Mouse (Mus musculus) large intestine, adult 2 months (tissue): ENCODE results near the gene Iqschfp. TPM values are rescaled to one million over a fixed set of nuclear protein-coding genes. Genes with fewer than 3 reads are reported as not detected.

Source experiments
- DNase-seq: peaks from one replicate; pipeline ENCODE4 v3.0.0-alpha.2; 2012; ENCODE audit warnings: low read depth, low spot score
- WGBS: fragments of 180-500 bp; shearing (Covaris S2); methylation state at CpG from one replicate; pipeline ENCODE4 v1.1.7; 2018; 5-methylcytosine and 5-hydroxymethylcytosine counted together
- polyA plus RNA-seq: library from polyadenylated mRNA; depleted of rRNA; stranded (reverse); fragments of >200 nt; gene quantifications from 2 replicates; pipeline ENCODE4 v1.2.3, GENCODE M21; 2012

Gene Iqschfp
- polyA plus RNA-seq, 1 experiment: not detected

DNA sequence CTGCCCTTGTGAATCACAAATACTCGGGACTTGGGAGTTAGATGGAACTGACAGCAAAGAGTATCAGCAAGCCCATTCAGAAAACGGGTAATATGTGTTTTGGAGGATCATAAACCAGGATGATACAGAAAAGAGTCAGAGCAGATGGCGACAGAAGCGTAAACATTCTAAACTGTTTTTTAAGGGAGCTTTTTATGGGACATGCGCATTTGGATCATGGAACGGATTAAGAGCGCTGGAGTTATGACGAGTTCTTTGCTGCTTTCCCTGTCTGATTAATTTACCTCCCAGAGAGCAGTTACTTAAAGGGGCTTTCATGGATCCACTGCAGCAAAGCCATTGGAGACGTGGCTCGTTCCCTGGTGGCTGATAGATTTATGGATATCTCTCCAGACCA lies 391.6 kb downstream of the Iqschfp start:
- no peak for DNase-seq
- WGBS: 46% methylated on average over 10 of the region's 10 CpGs

DNA sequence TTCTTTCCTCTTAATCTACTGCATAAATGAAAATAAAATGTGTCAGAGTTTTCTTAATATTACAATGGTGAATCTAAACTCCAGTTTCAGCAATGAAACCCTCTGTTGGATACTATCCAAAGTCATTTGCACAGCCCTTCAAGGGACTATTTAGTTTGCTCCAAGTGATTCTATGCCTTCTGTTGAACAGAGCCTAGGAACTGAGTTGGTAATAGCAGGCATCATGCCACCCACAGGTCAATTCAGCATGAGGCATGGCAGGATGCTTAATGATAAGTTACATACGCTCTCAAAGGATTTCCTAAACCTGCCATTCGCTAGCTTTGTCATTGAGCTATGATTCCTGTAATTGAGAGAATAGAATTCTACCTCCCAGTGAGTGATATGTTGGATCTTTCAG lies 392.5 kb downstream of the Iqschfp start:
- 94% methylated on average over 2 of the region's 2 CpGs for WGBS

GRCm38 (mm10) chr3:68296752-68297151 lies 404.7 kb downstream of the Iqschfp start:
- 75% methylated on average over 7 of the region's 7 CpGs for WGBS
- DNase-seq: no peak

More for the DNA sequence above, 392.5 kb downstream of the Iqschfp start:
- DNase-seq: no peak

DNA sequence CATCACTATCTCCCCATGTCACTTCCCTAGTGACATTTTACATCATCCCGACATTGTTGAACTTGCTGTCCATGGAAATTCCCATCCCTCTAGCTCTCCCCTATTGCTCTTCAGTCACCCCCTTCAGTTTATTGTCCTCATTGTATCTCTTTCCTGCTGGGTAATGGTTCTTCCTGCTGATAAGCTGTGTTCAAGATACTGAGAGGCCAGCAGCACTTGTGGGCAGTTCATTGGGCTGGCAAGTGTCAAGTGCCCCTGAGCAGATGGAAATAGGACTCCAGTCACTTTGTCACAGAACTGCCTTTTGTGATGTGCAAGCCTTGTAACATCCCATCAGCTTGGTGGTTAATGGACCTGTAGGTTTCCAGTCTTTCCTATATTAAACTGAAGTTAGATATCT lies 413.6 kb downstream of the Iqschfp start:
- DNase-seq: no peak
- WGBS: 29% methylated on average over 1 of the region's 1 CpGs

- no peak for DNase-seq
- WGBS: 76% methylated on average over 4 of the region's 4 CpGs
Observed at GRCm38 (mm10) chr3:68306726-68307125, 414.7 kb downstream of the Iqschfp start.

GRCm38 (mm10) chr3:68325575-68325974 lies 433.5 kb downstream of the Iqschfp start:
- 81% methylated on average over 6 of the region's 6 CpGs for WGBS
- no peak for DNase-seq

- no peak for DNase-seq
- WGBS: 33% methylated on average over 2 of the region's 2 CpGs
Observed at GRCm38 (mm10) chr3:68332515-68332914, 440.5 kb downstream of the Iqschfp start.

GRCm38 (mm10) chr3:68335501-68335900 lies 443.5 kb downstream of the Iqschfp start:
- 93% methylated on average over 4 of the region's 4 CpGs for WGBS
- no peak for DNase-seq

DNA sequence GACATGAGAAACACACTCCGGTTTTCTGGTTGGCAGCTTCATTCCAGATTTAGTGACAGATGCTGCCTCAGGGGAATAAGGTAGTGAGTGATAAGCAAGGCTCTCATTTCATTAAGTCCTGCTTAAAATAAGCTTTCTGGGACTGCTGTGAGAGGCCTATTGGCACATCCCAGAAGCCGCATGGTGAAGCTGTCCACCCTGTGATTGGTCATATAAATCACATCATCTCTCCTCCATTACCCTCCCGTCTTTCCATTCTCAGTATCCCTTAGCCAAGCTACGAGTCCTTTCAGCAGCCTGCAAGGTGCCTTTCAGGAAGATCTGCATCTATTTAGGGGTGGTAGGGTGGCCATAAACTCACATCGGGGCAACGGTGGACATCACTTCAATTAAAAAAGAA lies 458.6 kb downstream of the Iqschfp start:
- 71% methylated on average over 6 of the region's 6 CpGs for WGBS
- no peak for DNase-seq

DNA sequence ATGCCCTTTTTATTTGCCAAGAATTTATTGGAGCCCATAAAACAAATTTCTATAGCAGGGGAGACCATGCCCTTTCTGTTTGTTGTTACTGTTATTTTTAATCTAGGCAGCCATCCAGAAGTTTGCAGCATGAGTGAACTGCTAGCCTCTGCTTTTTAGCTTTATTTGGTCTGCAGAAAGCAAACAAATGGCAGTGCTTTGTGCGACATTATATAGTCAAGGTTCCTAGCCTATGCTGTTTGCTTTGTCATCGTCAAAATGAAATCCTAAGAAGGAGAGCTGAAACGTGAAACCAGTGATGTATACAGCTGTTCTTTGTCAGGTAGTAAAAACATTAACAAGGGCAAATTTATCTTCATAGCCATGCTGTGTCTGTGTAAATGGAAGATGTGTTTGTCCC lies 459.4 kb downstream of the Iqschfp start:
- 8% methylated on average over 3 of the region's 3 CpGs for WGBS
- DNase-seq: no peak

DNA sequence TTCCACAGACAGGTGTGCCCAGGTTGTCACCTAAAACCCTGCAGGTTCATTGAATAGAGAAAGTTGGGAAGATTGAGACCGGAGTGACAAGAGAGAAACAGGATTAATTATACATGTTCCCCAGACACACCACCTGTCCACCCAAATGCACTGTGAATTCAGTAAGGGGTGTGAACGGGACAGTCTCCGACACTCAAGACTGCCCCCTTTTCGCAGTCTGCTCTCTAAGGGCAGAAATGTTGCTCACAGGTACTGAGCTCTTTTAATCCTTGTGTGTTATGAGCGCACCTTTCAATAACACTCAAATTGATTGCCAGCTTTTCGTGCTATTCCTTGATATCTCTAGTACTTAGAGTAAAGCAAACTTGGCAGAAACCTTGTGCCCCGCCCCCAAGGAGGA lies 460.9 kb downstream of the Iqschfp start:
- DNase-seq: no peak
- 59% methylated on average over 7 of the region's 7 CpGs for WGBS

DNA sequence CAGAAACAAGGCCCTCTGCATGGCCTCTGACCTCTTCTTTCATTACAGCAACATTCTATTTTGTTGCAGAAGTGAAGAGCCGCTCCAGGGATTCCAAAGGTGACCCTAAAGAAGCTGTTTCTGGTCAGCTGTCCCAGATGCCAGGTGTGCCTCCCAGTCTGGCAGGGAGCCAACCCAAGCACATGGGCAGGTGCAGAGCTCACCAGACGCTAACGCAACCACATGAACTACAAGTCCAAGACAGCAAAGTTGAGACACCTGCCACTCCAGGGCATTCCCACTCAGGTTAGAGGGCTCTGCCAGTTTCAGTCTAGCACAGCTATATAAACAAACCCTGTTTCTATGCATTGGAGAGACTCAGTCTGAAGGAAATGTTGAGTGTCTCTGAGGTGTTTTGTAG lies 461.5 kb downstream of the Iqschfp start:
- DNase-seq: peak; percentile 11
- WGBS: 24% methylated on average over 3 of the region's 3 CpGs

GRCm38 (mm10) chr3:68356516-68356915 lies 464.5 kb downstream of the Iqschfp start:
- no peak for DNase-seq
- WGBS: 83% methylated on average over 2 of the region's 2 CpGs

DNA sequence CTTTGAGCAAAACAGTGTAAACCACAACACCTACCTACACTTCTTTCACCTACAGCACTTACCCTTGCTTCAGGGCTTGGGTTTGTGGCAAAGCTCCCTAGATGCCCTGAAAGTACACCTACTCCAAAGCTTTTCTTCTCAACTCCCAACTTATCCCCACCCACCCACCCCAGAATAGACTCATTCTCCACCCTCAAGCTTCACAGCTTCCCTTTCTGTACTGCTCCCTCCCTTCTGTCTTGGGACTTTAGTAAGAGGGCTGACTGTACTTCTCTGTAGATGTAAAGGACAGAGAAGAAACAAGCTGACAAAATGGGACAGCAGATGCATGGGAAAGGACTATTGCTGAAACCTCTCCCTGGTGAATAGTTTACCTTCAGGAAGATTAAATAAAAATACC lies 476.0 kb downstream of the Iqschfp start:
- no peak for DNase-seq

DNA sequence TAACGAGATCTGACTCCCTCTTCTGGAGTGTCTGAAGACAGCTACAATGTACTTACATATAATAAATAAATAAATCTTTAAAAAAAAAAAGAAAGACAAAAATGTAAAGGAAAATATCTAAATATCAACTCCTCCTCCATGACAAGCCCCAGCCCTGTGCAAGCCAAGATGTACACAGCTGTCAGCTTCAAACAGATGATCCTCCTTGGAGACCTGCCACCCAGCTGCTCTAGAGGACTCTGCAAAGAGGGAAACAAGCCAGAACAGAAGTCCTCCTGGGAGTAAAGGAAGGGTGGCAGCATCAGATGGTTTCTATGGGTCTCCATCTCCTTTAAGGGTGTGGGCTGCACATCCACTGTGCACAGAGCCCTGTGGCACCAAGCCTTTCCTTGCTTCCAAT lies 480.9 kb downstream of the Iqschfp start:
- no peak for DNase-seq
- 63% methylated on average over 1 of the region's 1 CpGs for WGBS

GRCm38 (mm10) chr3:68375100-68375508 lies 483.1 kb downstream of the Iqschfp start:
- no peak for DNase-seq
- 6% methylated on average over 10 of the region's 10 CpGs for WGBS

GRCm38 (mm10) chr3:68377452-68378198 lies 485.6 kb downstream of the Iqschfp start:
- no peak for DNase-seq
- 78% methylated on average over 7 of the region's 7 CpGs for WGBS

DNA sequence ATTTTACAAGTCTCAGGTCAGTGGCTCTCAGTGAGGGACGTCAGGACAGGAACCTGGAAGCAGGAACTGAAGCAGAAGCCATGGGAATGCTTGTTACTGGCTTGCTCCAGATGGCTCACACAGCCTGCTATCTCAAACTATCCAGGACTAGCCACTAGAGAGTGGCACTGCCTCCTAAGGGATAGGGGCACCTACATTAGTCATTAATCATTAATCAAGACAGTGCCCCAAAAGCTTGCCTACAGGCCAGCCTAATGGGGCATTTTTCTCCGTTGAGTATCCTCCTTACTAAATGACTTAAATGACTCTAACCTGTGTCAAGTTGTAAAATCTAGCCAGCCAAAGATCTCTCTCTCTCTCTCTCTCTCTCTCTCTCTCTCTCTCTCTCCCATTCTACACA lies 486.8 kb downstream of the Iqschfp start:
- 26% methylated on average over 2 of the region's 2 CpGs for WGBS
- DNase-seq: no peak

DNA sequence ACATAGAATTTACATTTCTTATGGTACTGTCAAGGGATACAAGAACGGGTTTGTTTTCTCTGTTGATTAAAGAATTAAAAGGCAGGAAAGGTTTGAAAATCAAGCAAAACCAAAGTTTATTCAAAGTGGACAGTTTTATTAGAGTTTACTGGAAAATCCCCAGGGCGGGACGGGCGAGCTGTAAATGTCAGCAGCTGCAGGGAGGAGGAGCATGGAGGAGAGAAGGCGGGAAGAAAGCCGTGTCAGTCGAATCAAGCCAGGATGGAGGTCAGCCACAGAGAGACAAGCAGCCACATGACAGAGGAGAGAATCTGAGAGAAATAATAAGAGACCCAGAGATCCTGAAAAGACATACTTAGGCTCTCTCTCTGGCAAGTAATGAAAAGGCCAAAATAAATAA lies 487.2 kb downstream of the Iqschfp start:
- WGBS: 11% methylated on average over 7 of the region's 7 CpGs
- peak; percentile 13 for DNase-seq

DNA sequence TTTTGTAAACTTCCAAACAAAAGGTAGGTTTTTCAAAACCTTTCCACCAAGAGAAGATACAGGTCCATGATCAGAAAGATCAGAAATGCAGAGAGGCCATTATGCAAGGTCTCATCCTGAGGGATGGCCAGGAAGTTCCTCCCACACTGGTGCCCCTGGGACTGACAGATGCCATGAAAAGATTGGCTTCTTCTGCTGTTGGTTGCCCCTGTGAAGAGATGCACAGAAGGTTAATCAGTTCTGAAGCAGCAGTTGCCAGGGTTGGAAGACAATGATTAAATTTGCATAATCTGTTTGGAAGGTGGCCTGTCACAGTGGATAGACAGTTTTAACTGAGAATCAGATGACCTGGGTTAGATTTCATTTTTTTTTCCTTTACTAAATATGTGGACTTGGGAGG lies 491.6 kb downstream of the Iqschfp start:
- DNase-seq: no peak

DNA sequence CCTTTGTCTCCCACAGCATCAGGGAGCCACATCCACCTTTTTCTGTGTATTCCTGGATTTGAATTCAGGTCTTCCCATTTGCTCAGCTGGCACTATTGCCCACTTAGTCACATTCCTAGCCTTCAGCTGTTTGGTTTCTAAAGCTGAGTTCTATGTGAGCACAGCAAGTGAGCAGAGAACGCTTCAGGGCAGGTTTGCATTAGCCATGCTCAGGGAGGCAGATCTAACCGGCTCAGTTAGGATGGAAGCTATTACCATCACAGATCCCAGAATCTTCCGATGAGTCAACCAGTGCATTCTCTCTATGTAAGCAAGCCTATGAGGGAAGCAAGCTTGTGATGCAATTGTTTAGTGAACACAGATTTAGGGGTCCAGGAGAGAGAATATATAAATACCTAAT lies 493.5 kb downstream of the Iqschfp start:
- 75% methylated on average over 3 of the region's 3 CpGs for WGBS
- no peak for DNase-seq

GRCm38 (mm10) chr3:68388023-68388422 lies 496.0 kb downstream of the Iqschfp start:
- no peak for DNase-seq
- WGBS: 80% methylated on average over 3 of the region's 3 CpGs
